Mouse (Mus musculus) cerebellum, adult 2 months (tissue): ENCODE data around the gene Ppif. TPM values are rescaled to one million over a fixed set of nuclear protein-coding genes. Genes with fewer than 3 reads are reported as not detected.

Experiments used
- DNase-seq, 2 experiments: peaks; one replicate each; pipeline ENCODE4 v3.0.0; 2021
- H3K27ac ChIP-seq: fragments of 200-500 bp; 2 replicates; pipeline ENCODE4 v1.5.1; 2012; ENCODE audit warnings: low read length, control low read depth, inconsistent platforms; ENCODE audit not compliant: insufficient read depth
- H3K27me3 ChIP-seq: fragments of 200-500 bp; 2 replicates; pipeline ENCODE4 v1.6.1; 2012; ENCODE audit warnings: inconsistent platforms, mild to moderate bottlenecking, low read length, moderate library complexity; ENCODE audit not compliant: control insufficient read depth, insufficient read depth
- H3K4me1 ChIP-seq: fragments of 200-500 bp; 2 replicates; pipeline ENCODE4 v1.6.1; 2011; ENCODE audit warnings: low read length; ENCODE audit not compliant: control insufficient read depth, insufficient read depth
- H3K4me3 ChIP-seq: fragments of 200-500 bp; replicated peaks from 2 replicates; pipeline ENCODE3; 2011; ENCODE audit warnings: mild to moderate bottlenecking, low read depth, low read length, control low read depth; ENCODE audit not compliant: insufficient read depth
- CTCF ChIP-seq: fragments of 200-500 bp; IDR thresholded peaks from 2 replicates; pipeline ENCODE4 v1.5.1; 2011; ENCODE audit warnings: low read depth, mild to moderate bottlenecking, control low read depth, low read length, moderate library complexity, borderline replicate concordance; ENCODE audit not compliant: insufficient read depth
- POLR2A ChIP-seq: fragments of 200-500 bp; IDR thresholded peaks from 2 replicates; pipeline ENCODE4 v1.6.1; 2011; ENCODE audit warnings: low read length, control low read depth, borderline replicate concordance; ENCODE audit not compliant: insufficient read depth
- WGBS: fragments of 180-500 bp; shearing (Covaris S2); methylation state at CpG from one replicate; pipeline ENCODE4 v1.1.7; 2018; 5-methylcytosine and 5-hydroxymethylcytosine counted together
- polyA plus RNA-seq: library from polyadenylated mRNA; depleted of rRNA; stranded (reverse); fragments of >200 nt; gene quantifications from 2 replicates; pipeline ENCODE4 v1.2.3, GENCODE M21; 2012

Gene Ppif
- polyA plus RNA-seq, 1 experiment, result 63.3 TPM

GRCm38 (mm10) chr14:25682020-25682419 lies 11.9 kb upstream of the Ppif start:
- WGBS, result 80% methylated on average over 6 of the region's 6 CpGs
- Histone ChIP-seq H3K4me3 (no peak overlapping the region), H3K27me3 (no peaks in the 10 kb centered on the region), H3K27ac (no peak overlapping the region), H3K4me1 (no peaks in the 10 kb centered on the region; the same call in 1 of the 2 replicates)
- TF ChIP-seq POLR2A, result no peak
- TF ChIP-seq CTCF, result no peak
- no peak for DNase-seq

GRCm38 (mm10) chr14:25686216-25686945 lies 7.6 kb upstream of the Ppif start:
- TF ChIP-seq POLR2A, result no peak
- no peak for TF ChIP-seq CTCF
- WGBS, result 89% methylated on average over 7 of the region's 7 CpGs
- no peak for DNase-seq
- no peak overlapping the region for H3K4me3 ChIP-seq
- no peaks in the 10 kb centered on the region for H3K27me3 ChIP-seq
- no peaks in the 10 kb centered on the region; the same call in 1 of the 2 replicates for H3K4me1 ChIP-seq
- H3K27ac ChIP-seq, result no peak overlapping the region

GRCm38 (mm10) chr14:25686983-25687901 lies 6.7 kb upstream of the Ppif start:
- 88% methylated on average over 10 of the region's 10 CpGs for WGBS
- H3K4me3 ChIP-seq, result no peak overlapping the region
- no peak for DNase-seq
- H3K27ac ChIP-seq, result no peak overlapping the region
- H3K4me1 ChIP-seq, result no peaks in the 10 kb centered on the region; the same call in 1 of the 2 replicates
- H3K27me3 ChIP-seq, result no peaks in the 10 kb centered on the region
- no peak for TF ChIP-seq POLR2A
- no peak for TF ChIP-seq CTCF

- TF ChIP-seq CTCF (no peak), POLR2A (no peak)
- Histone ChIP-seq H3K27ac (no peak overlapping the region; the same call in 1 of the 2 replicates), H3K4me3 (peak overlapping the region; percentile 14), H3K4me1 (peaks cover 8% of the 10 kb centered on the region; the same call in 1 of the 2 replicates), H3K27me3 (no peaks in the 10 kb centered on the region)
- no peak for DNase-seq
- 40% methylated on average over 6 of the region's 6 CpGs for WGBS
These were observed 575 bp upstream of the Ppif start for GRCm38 (mm10) chr14:25693271-25693887.

- TF ChIP-seq CTCF, result no peak
- H3K4me1 ChIP-seq, result peaks cover 8% of the 10 kb centered on the region; the same call in 1 of the 2 replicates
- peak in 1 of 2 experiments; percentile 32 for DNase-seq
- peak overlapping the region; percentile 71 for H3K4me3 ChIP-seq
- WGBS, result under 1% methylated on average over 10 of the region's 10 CpGs
- H3K27ac ChIP-seq, result no peak overlapping the region
- H3K27me3 ChIP-seq, result no peaks in the 10 kb centered on the region
These were observed 579 bp downstream of the Ppif start for GRCm38 (mm10) chr14:25694569-25694897.

- Histone ChIP-seq H3K4me1 (peaks cover 8% of the 10 kb centered on the region; the same call in 1 of the 2 replicates), H3K27ac (no peak overlapping the region), H3K4me3 (peak overlapping the region; percentile 71), H3K27me3 (no peaks in the 10 kb centered on the region)
- 40% methylated on average over 6 of the region's 6 CpGs for WGBS
- TF ChIP-seq POLR2A (no peak), CTCF (no peak)
- no peak for DNase-seq
These were observed 1.1 kb downstream of the Ppif start for GRCm38 (mm10) chr14:25695059-25695458.

GRCm38 (mm10) chr14:25696356-25696755 lies 2.4 kb downstream of the Ppif start:
- DNase-seq, result no peak
- TF ChIP-seq CTCF (no peak), POLR2A (no peak)
- peaks cover 8% of the 10 kb centered on the region; the same call in 1 of the 2 replicates for H3K4me1 ChIP-seq

GRCm38 (mm10) chr14:25701986-25702385 lies 8.0 kb downstream of the Ppif start:
- H3K4me1 ChIP-seq, result no peaks in the 10 kb centered on the region
- no peak overlapping the region for H3K4me3 ChIP-seq
- no peaks in the 10 kb centered on the region for H3K27me3 ChIP-seq
- TF ChIP-seq CTCF (peak; percentile 55; the same call in 1 of the 2 replicates), POLR2A (no peak)
- no peak overlapping the region for H3K27ac ChIP-seq
- DNase-seq, result no peak

More at GRCm38 (mm10) chr14:25696356-25696755, 2.4 kb downstream of the Ppif start:
- no peak overlapping the region for H3K27ac ChIP-seq
- no peaks in the 10 kb centered on the region for H3K27me3 ChIP-seq
- H3K4me3 ChIP-seq, result no peak overlapping the region
- WGBS, result 52% methylated on average over 2 of the region's 2 CpGs
